Mouse (Mus musculus): ENCODE results near the gene Tmem121b. TPM values are rescaled to one million over a fixed set of nuclear protein-coding genes. Genes with fewer than 3 reads are reported as not detected.

Tmem121b gene
- polyA plus RNA-seq, 1 experiment from 2014 or later, result 0.04 TPM

DNA sequence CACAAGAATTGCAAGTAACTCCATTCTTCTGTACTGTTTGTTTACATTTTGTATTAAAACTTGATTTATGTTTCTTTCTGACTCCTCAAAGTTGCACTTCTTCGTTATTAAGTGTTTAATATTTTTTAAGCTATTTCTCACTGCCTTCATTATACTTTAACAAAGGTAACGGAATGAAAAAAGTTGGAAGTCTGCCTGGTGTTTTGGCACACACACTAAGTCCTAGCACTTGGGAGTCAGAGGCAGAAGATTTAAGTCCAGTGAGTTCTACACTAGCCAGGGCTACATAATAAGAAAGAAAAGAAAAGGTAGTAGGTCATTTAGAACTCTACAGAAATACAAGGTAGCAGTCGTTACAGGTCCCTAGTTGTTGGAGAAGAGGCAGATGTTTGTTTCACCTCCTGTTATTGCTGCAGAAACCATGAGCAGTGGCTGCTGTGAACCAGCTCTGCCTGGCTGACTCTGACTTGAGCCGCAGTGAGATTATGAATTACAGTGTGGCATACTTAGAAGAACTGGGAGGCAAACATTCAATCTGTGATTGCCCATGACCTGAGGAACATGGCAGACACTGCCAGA, 51.3 kb downstream of the Tmem121b start:
- Histone ChIP-seq H3K4me3 (ENCODE audit: low read length) (no peak overlapping the region), H3K36me3 (ENCODE audit: insufficient read depth, low read length) (peaks cover 13% of the 10 kb centered on the region), H3K9ac (replicated peaks; ENCODE audit: low read length) (no peak overlapping the region), H3K27ac (ENCODE audit: low read length) (no peak overlapping the region), H3K4me2 (replicated peaks; ENCODE audit: low read depth, low read length) (no peak overlapping the region), H3K4me1 (ENCODE audit: insufficient read depth, low read length) (no peaks in the 10 kb centered on the region), H3K9me3 (ENCODE audit: low read length) (no peaks in the 10 kb centered on the region), H3K27me3 (ENCODE audit: insufficient read depth, low read length) (no peaks in the 10 kb centered on the region)
- no peak for ATAC-seq (ENCODE audit: low FRiP score, low TSS enrichment)
- WGBS, result 78% methylated on average over 4 of the region's 4 CpGs

Other genes with a start within 250 kb of the Tmem121b start
- 0.65 and 0.76 TPM in 2 replicates for gene D330020A13Rik, start 199.4 kb downstream of the Tmem121b start, polyA plus RNA-seq (2015; fragmentation: Nextera tagmentation; extraction: Ambion mirVana)
- 2.4 and 2.6 TPM in 2 replicates for gene B4galnt3, start 199.2 kb downstream of the Tmem121b start, polyA plus RNA-seq (2015; fragmentation: Nextera tagmentation; extraction: Ambion mirVana)
- 44.8 and 54.4 TPM in 2 replicates for gene Kdm5a, start 129.7 kb downstream of the Tmem121b start, polyA plus RNA-seq (2015; fragmentation: Nextera tagmentation; extraction: Ambion mirVana)
- 25.5 and 25.8 TPM in 2 replicates for gene Ccdc77, start 129.4 kb downstream of the Tmem121b start, polyA plus RNA-seq (2015; fragmentation: Nextera tagmentation; extraction: Ambion mirVana)
- gene Il17ra, start 30.6 kb downstream of the Tmem121b start, polyA plus RNA-seq (2015; fragmentation: Nextera tagmentation; extraction: Ambion mirVana), result 4.6 and 5.1 TPM in 2 replicates
- 22.1 and 23.6 TPM in 2 replicates for gene Hdhd5, start 37.5 kb upstream of the Tmem121b start, polyA plus RNA-seq (2015; fragmentation: Nextera tagmentation; extraction: Ambion mirVana)
- gene Cecr2, start 172.6 kb upstream of the Tmem121b start, polyA plus RNA-seq (2015; fragmentation: Nextera tagmentation; extraction: Ambion mirVana), result 3.9 and 4.8 TPM in 2 replicates